Mouse (Mus musculus) heart, embryonic 12.5 days (tissue): ENCODE measurements around the gene Mcpt1. TPM values are rescaled to one million over a fixed set of nuclear protein-coding genes. Genes with fewer than 3 reads are reported as not detected.

Experiments
- polyA plus RNA-seq: library from polyadenylated mRNA; unstranded; fragments of >200 nt; fragmentation: Nextera tagmentation; extraction: Ambion mirVana; gene quantifications from 2 replicates; pipeline ENCODE4 v1.2.1, GENCODE M21; 2016

Mcpt1 gene
- polyA plus RNA-seq, 1 experiment from 2014 or later: not detected

Other genes starting within 250 kb of the Mcpt1 start
- gene Adcy4, start 233.9 kb upstream of the Mcpt1 start, polyA plus RNA-seq: 24.4 and 26.2 TPM in 2 replicates
- 19.7 and 20.3 TPM in 2 replicates for gene Ripk3, start 229.1 kb upstream of the Mcpt1 start, polyA plus RNA-seq
- gene Nfatc4, start 194.8 kb upstream of the Mcpt1 start, polyA plus RNA-seq: 17.5 and 18.6 TPM in 2 replicates
- gene Nynrin, start 164.0 kb upstream of the Mcpt1 start, polyA plus RNA-seq: 33.3 and 38.2 TPM in 2 replicates
- 0.32 and 0.57 TPM in 2 replicates for gene Cbln3, start 133.6 kb upstream of the Mcpt1 start, polyA plus RNA-seq
- gene Khnyn, start 133.0 kb upstream of the Mcpt1 start, polyA plus RNA-seq: 19.8 TPM in 2 replicates
- 38.2 and 40.4 TPM in 2 replicates for gene Sdr39u1, start 117.7 kb upstream of the Mcpt1 start, polyA plus RNA-seq
- not detected in 2 replicates for gene Cma1, start 73.3 kb upstream of the Mcpt1 start, polyA plus RNA-seq
- gene Cma2, start 67.0 kb upstream of the Mcpt1 start, polyA plus RNA-seq: not detected in 2 replicates
- not detected in 2 replicates for gene Mcpt9, start 12.5 kb downstream of the Mcpt1 start, polyA plus RNA-seq
- gene Mcpt2, start 24.1 kb downstream of the Mcpt1 start, polyA plus RNA-seq: 0.18 TPM in 1 of 2 replicates, not detected in the other
- 0.20 TPM in 1 of 2 replicates, not detected in the other for gene Mcpt4, start 44.3 kb downstream of the Mcpt1 start, polyA plus RNA-seq
- gene Mcpt8, start 67.3 kb downstream of the Mcpt1 start, polyA plus RNA-seq: not detected in 2 replicates
- gene Ctsg, start 84.6 kb downstream of the Mcpt1 start, polyA plus RNA-seq: 0.34 TPM in 1 of 2 replicates, not detected in the other
- not detected in 2 replicates for gene Gzme, start 102.7 kb downstream of the Mcpt1 start, polyA plus RNA-seq
- gene Gzmd, start 114.6 kb downstream of the Mcpt1 start, polyA plus RNA-seq: not detected in 2 replicates
- not detected in 2 replicates for gene Gzmg, start 141.6 kb downstream of the Mcpt1 start, polyA plus RNA-seq
- not detected in 2 replicates for gene Gzmn, start 156.6 kb downstream of the Mcpt1 start, polyA plus RNA-seq
- gene Gzmf, start 193.4 kb downstream of the Mcpt1 start, polyA plus RNA-seq: not detected in 2 replicates
- not detected in 2 replicates for gene Gzmc, start 216.7 kb downstream of the Mcpt1 start, polyA plus RNA-seq
- gene Gzmb, start 244.3 kb downstream of the Mcpt1 start, polyA plus RNA-seq: not detected in 2 replicates